Mouse (Mus musculus): ENCODE data around the gene Gabrr3.

The Gabrr3 gene

DNA sequence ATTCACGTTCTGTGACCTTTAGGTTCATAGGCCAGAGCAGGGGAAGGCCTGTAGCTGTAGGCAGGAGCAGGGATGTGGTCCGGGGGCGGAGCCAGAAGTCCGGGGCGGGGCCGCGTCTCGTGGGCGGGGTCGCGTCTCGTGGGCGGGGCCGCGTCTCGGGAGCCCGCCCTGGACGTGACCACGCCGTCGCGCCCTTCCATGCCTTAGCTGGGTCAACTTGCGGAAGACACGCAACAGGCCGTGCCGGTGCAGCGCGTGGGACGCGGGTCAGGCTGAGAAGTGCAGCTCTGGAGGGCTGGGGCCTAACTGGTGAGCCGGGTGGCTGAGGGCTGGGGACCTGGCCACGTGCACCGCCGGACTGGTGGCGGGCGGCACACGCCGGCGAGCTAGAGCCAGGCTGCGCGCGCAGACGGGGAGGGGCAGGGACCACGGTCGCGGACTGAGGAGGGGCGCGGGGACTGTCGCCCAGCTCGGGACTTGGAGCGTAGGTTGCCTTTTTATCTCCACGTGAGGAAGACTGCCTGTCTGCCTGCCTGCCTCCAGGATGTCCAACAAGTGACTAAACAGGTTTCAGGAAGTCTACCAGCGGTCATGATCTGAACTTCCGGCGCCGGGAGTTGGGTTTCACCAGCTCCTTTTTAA, 64.6 kb downstream of the Gabrr3 start, which contains the start of gene Riox2:
Riox2 (plus strand) TSS at position 139 of the 642 bp plus-strand sequence.
- DNase-seq, result peak; percentile 80 to 91

DNA sequence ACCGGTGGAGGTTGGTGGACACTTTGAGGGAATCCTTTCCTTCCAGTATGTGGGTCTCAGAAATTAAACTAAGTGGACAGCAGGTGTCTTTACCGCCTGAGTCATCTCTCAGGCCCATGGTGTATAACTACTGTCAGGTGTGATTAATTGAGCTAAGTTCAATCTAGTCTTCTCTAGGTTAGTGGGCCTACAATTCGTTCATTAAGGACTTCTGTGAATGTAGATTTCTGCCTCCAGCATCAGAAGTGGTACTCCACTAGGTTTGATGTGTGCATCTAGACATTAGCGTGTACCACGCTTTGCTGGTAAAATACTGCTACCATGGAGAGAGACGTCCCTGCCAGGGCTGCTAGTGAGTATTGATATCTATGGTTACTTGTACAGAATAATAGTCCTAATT, 65.4 kb downstream of the Gabrr3 start:
- no peak for DNase-seq

DNA sequence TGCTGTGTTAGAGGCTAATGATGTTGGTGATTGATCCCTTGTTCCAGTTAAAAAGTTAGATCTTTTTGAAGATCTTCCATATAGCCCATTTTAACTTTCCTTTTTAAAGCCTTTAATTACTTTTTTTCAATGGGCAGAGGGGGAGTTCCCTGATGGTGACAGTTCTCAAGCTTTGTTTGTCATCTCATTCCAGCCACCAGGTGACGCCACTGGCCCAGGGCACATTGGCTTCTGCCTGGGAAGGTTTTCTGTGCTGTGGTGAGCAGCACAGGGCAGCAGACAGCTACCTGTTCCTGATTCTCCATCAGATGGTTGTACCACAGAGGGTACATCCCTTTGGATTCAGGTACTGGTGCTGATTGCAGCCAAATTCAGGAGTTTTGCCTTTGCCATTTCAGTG, 67.7 kb downstream of the Gabrr3 start:
- peak; percentile 30 to 69 for DNase-seq

DNA sequence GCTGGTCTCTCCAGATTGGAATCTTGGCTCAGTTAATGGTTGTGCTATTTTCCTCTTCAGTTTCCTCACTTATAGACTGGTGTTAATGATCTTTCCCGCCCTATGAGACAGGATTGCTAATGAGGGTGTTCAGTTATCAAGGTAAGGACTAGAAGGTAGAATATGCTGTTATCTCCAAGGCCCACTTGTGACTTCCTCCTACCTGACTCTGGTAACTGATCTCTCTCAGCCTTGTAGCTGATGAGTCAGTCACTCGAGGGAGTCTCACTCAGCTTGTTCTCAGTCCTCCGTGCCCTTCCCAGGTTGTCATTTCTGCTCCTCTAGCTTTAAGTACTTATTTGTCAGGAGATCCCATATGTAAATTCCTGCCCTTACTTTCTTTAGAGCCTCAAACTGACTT, 70.8 kb downstream of the Gabrr3 start:
- DNase-seq, result no peak

DNA sequence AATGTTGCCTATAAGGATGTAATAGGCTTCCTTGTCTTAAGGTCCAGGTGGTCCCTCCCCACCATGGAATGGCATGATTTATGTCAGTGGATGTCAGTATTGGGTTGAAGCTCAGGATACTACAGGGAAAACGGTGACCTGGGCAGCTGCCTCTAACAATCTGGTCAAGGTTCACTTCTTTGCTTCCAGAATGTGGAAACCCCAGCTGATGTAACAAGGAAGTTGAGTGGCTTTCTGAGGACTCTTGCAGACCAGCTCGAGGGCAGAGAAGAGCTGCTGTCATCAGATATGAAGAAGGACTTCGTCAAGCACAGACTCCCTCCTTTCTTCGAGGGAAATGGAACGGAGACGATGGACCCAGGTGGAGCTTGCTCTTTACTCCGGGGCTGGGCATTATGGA, 80.1 kb downstream of the Gabrr3 start:
- no peak for DNase-seq

DNA sequence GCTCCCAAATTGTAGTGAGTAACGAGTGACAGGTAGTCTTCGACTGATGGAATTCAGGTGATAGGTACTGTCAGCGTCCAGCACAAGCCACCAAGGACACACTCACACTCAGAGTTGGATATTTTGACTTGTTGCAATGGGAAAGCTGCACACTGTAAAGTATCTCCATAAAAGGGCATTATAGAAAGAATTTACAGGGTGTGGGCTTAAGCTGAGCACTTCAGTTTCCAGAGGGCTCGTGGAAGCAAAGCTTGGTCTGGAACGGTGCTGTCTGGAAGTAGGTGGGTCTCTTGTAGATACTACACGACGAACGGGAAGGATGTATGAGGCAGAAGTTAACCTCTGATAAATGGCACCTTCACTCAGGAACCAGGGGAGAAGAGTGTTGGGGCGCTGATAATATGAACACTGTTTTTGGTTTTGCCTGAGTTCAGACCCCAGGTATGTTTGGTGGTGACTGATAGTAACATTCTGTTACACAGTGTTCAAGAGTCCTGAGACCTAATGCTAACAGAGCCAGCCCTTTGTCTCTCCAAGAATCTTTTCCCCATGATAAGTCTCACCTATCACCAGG, 80.9 kb downstream of the Gabrr3 start:
- no peak for DNase-seq

DNA sequence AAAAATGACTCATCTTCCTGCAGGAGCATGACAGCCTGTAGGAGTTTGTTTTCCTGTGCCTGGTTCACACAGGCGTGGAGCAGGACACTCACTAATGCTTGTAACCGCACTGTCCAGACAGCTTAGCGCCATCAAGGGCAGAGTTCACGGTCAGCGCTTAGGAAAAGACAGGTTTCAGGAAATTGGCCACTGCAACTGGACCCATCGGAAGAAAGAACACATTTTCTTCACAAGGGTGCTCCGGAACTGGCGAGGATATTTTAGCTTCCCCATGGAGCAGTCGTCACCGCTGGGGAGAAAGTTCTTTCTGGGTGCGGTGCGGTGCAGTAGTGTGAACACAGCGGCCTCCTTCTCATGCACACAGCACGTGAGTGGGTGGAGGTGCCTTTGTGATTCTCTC, 86.1 kb downstream of the Gabrr3 start:
- DNase-seq, result no peak

DNA sequence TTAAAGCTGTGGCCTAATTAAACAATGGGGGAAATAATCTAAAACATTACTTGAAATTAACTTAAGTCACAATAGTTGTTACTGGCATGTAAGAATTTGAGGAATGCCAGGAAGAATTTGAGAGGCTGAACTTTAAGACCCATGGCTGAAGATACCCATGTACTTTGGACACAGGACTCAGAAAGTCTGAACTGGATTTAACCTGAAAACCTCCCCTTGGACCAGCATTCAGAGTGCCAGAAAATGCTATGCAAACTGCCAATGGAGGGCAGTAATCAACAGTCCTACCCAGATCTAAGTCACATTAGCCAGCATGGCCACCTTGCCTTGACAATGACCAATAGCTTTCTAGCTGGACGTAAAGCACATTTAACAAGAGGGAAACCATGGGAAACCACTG, 90.8 kb downstream of the Gabrr3 start:
- no peak for DNase-seq

DNA sequence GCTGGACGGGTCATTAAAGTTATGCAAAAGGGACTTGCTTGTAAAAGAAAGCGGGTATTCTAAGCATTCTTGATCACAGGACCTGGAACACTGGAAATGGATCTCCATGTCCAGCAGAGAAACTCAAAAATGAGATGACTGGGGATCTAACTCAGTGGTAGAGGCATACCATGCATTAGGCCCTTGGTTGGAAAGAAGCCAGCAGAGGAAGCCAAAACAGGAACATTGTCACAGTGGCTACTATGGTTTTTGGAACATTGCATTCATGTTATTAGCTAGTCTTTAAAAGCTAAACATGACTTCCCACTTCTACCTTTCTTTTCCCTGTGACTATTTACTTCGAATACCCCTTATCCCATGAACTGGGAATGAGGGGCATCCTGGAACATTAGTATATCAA, 92.0 kb downstream of the Gabrr3 start:
- DNase-seq, result no peak

DNA sequence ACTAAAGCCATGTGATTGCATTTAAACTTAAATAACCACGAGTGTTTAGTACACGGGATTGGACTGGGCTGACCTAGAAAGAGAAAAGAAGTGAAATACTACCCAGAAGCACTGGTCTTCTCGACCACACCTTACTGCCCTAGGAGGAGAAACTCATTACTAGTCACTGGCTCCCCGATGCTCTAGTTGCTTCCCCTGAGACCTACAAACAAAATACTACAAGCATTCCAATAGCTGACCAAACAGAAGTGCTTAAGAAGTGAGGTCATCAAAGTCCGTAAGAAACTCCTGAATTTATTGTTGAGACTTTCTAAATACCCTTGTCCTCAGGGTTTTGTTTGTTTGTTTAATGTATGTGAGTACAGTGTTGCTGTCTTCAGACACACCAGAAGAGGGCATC, 102.7 kb downstream of the Gabrr3 start:
- DNase-seq, result no peak

Data from spleen, adult 18-20 months (tissue).